Mouse (Mus musculus) lung, adult 18-20 months (tissue): Measurements from ENCODE around the gene Abcf2.

Source experiments
- DNase-seq, 2 experiments: peaks; one replicate each; pipeline ENCODE4 v3.0.0; 2022; ENCODE audit warnings: mixed read lengths in 2 of 2

The Abcf2 gene

DNA sequence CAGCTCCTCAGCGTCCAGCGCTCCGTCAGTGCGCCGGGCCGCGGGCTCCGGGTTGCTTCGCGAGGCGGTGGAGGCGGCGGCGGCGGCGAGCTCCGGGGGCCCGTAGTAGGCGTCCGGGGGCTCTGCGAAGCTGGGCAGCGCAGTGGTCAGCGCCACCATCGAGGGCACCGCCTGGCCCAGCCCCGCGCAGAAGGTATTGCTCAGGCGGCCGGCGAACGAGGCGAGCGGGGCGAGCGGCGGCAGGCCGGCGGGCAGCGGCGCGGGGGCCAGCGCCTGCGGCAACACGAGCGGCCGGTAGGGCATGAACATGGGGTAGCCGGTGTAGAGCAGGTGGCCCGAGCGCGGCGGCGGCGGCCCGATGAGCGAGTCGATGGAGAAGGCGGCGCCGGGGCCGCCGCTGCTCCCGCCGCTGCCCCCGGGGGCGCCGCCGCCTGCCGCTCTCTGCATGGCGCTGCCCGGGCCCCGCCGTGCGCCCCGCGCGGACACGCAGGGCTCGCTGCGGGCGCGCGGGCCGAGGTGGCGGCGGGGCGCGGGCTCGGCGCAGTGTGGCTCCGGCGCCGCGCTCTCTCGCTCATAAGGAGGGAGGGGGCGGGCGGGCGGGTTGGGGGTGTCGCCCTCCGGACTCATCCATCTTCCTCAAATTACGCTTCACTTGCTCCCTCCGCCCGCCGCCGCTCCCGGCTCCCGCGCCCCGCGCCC lies 50.9 kb downstream of the Abcf2 start:
- no peak for DNase-seq

DNA sequence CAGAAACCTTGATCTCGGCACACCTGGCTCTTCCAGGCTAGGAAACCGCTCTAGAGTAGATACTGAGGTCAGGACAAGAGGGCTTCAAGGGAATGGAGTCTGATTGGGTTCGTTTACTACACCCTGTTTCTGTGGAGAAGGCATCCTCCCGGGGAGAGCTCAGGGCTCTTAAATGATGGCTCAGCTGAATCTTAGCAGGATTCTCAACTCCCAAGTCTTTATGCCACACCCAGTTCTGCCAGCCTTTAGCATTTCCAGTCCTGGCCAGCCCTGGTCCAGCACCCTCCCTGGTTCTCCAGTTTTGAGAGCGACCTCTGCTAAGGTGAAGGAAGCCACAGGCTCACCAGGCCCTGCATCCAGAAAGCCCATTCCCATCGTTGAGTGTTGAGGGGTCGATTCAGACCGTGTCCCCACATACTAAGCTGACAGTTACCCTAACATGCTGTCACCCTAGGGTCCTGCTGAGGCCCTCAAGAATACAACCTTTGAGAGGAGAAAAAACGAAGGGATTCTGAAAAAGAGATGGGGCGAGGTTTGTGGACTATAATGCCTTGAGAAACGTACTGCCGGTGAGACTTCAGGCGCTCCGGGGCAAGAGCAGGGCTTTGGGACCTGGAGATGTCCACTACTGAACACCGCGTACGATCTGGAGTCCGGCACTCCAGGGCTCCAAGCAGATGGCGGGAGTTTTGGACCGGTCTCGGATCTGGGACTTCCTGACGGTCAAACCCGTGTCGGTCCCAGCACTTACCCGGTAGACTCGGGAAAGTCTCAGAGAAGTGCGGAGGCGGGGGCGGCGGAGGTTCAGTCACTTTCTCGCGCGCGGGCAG lies 51.7 kb downstream of the Abcf2 start:
- no peak for DNase-seq

DNA sequence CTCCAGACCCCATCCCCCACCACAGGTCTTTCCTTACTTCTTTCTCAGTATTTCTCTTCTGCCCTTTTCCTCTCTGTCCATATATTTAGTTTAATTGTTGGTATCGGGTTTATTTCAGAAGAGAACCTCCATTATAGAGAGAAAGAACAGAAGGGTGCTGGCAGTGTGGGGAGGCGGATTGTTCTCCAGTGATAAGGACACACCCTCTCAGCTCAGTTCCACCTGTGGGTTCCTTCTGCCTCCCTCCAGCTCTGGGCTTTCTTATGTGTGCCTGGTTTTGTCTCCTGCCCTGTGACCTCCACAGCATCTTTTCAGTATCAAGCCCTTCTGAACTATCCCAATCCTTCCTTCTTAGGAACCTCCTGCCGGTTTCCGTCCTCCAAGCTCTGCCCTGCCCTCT lies 52.7 kb downstream of the Abcf2 start:
- no peak for DNase-seq

DNA sequence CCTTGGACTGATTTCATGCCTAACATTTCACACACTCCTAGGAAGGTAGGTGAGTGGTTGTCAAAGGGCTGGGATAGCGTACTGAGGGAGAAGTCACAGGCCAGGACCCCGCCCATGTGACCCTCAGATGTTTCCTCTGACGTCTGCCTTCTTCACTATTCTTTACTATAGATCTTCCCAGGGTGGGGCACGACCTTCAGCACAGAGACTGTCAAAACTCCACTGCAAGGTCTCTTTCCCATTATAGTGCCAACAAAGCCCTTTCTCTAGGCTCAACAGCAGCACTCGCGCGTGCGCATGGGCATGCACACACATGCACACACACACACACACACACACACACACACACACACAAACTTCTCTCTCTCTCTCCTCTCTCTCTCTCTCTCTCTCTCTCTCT lies 53.5 kb downstream of the Abcf2 start:
- DNase-seq = no peak

DNA sequence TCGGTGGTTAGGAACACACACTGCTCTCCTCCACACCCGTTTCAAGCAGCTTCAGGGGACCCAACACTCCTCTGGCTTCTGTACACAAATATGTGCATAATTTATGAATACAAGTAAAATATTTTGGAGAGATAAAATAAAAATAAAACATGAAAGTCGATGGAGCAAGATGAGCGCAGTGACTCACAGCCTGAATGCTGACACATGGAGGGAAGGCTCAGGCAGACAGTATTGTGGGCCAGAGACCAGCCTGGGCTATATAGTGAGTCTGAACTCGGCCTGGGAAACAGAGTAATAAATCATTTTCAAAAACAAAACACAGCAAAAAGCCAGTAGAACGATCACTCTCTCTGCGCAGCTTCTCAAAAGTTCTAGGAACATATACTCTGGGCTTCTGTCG lies 55.9 kb downstream of the Abcf2 start:
- no peak for DNase-seq
